Mouse (Mus musculus): ENCODE results near the gene Efl1.
"Not testable (repeated sequence)": the region's sequence is repeated elsewhere in the genome, so short reads cannot be mapped to it uniquely, and the experiment has no call there.

The Efl1 gene

DNA sequence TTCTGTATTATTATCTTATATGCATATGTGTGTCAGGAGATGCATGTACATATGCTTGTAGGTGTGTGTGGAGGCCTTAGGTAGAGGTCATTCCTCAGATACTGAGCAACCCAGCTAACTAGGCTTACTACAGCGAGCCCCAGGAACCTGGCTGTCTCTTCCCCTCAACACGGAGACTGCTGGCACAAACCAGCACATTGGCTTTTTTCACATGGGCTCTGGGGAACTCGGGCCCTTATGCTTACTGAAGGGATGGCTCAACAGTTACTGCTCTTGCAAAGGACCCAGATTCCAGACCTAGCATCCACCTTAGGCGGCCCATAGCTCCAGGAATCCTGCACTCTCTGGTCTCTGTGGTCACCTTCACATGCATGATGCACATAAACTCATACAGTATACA is 110.7 kb downstream of the Efl1 start:
- peaks cover 5% of the 10 kb centered on the region for H3K36me3 ChIP-seq (ENCODE audit: control insufficient read depth, insufficient read depth, low read length, poor library complexity, severe bottlenecking)
- no peaks in the 10 kb centered on the region for H3K27me3 ChIP-seq (ENCODE audit: control insufficient read depth, insufficient read depth, low read length, poor library complexity, severe bottlenecking)
- DNase-seq (ENCODE audit: low read depth, low spot score) = no peak

- DNase-seq (ENCODE audit: low read depth, low spot score) = no peak
- H3K36me3 ChIP-seq (ENCODE audit: control insufficient read depth, insufficient read depth, low read length, poor library complexity, severe bottlenecking) = no peaks in the 10 kb centered on the region; the same call in 1 of the 2 replicates
- no peaks in the 10 kb centered on the region for H3K27me3 ChIP-seq (ENCODE audit: control insufficient read depth, insufficient read depth, low read length, poor library complexity, severe bottlenecking)
These were observed 116.5 kb downstream of the Efl1 start for GRCm38 (mm10) chr7:82764951-82765350.

DNA sequence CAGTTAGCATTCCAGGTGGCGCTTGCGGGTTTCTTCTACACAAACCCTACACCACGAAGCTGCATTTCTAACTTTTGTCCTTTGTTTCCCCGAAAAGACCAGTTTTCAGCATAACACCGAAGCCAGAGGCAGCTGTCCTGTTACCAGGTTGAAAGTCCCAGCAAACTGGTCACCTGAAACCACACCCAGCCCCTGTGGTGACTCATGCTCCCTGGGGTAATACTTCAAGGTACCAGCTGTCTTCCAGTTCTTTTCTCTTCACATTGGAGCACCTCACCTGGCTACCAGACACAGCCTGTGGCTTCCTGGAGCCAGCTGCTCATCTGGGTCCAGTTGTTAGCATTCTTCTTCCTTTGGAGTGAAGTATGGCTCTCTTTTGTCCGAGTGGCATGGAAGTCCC is 118.2 kb downstream of the Efl1 start:
- no peaks in the 10 kb centered on the region for H3K36me3 ChIP-seq (ENCODE audit: control insufficient read depth, insufficient read depth, low read length, poor library complexity, severe bottlenecking)
- no peaks in the 10 kb centered on the region for H3K27me3 ChIP-seq (ENCODE audit: control insufficient read depth, insufficient read depth, low read length, poor library complexity, severe bottlenecking)
- no peak for DNase-seq (ENCODE audit: low read depth, low spot score)

DNA sequence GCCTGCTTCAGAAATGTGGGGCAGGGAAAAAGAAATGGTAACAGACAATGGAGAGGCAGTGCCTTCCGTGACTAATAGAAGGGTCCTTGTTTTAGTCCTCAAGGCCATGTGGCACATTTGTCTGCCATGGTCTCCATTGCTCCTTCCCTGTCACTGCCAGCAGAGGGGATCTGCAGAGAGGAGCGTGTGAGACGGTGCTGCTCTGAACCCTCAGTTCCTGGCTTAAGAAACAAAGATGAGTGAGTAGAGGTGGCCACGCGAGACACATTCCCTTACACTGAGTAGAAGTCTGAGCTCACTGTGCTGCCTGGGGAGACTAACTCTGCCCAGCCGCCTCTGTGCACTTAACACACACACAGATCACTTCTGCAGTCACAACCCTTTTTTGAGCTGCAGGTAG is 121.8 kb downstream of the Efl1 start:
- 0 out of 2 replicates have a peak, but pooled peaks cover 2% of the 10 kb centered on the region for H3K36me3 ChIP-seq (ENCODE audit: control insufficient read depth, insufficient read depth, low read length, poor library complexity, severe bottlenecking)
- no peaks in the 10 kb centered on the region for H3K27me3 ChIP-seq (ENCODE audit: control insufficient read depth, insufficient read depth, low read length, poor library complexity, severe bottlenecking)
- DNase-seq (ENCODE audit: low read depth, low spot score) = no peak

DNA sequence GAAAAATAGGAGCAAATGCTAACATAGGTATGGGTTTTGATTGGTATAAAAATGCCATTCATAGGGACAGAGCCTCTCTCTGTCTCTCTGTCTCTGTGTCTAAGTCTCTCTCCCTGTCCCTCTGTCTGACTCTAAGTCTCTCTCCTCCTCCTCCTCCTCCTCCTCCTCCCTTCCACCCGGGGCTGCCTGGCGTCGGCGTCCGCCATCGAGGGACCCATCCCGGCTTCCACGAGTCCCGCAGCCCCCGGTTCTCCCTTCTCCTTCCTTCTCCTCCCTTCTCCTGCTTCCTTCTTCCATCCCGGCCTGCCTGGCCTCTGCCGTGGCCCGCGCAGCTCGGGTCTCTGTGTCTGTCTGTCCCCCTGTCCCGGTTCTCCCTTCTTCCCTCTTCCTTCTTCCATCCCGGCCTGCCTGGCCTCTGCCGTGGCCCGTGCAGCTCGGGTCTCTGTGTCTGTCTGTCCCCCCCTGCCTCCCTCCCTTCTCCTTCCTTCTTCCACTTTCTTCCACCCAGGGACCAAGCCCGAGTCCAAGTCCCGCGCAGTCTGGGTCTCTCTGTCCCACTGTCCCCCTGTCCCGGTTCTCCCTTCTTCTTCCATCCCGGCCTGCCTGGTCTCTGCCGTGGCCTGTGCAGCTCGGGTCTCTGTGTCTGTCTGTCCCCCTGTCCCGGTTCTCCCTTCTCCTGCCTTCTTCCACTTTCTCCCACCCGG is 122.7 kb downstream of the Efl1 start:
- DNase-seq (ENCODE audit: low read depth, low spot score); H3K36me3 ChIP-seq (ENCODE audit: control insufficient read depth, insufficient read depth, low read length, poor library complexity, severe bottlenecking): not testable (repeated sequence)

DNA sequence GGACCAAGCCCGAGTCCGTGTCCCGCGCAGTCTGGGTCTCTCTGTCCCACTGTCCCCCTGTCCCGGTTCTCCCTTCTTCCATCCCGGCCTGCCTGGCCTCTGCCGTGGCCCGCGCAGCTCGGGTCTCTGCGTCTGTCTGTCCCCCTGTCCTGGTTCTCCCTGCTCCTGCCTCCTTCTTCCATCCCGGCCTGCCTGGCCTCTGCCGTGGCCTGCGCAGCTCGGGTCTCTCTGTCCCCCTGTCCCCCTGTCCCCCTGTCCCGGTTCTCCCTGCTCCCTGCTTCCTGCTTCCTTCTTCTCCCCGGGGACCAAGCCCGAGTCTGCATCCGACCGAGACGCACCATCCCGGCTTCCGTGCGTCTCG is 123.2 kb downstream of the Efl1 start:
- H3K27me3 ChIP-seq (ENCODE audit: control insufficient read depth, insufficient read depth, low read length, poor library complexity, severe bottlenecking); H3K36me3 ChIP-seq (ENCODE audit: control insufficient read depth, insufficient read depth, low read length, poor library complexity, severe bottlenecking); DNase-seq (ENCODE audit: low read depth, low spot score): not testable (repeated sequence)

More for the DNA sequence above, 122.7 kb downstream of the Efl1 start:
- H3K27me3 ChIP-seq (ENCODE audit: control insufficient read depth, insufficient read depth, low read length, poor library complexity, severe bottlenecking) = not testable (repeated sequence)

DNA sequence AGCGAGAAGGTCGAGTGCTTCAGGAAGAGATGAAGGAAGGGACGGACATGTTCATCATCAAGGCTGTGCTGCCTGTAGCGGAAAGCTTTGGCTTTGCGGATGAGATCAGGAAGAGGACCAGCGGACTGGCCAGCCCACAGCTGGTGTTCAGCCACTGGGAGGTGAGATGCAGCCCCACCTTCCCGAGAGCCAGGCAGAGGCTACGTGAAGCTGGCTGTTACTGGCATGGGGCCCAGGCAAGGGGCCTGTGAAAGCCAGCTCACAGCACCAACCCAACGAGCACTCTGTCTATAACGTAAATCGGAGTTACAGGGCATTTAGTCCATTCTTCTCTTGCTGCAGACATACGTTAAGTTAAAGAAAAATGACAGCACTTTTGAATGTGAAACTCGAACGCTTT is 124.1 kb downstream of the Efl1 start:
- no peaks in the 10 kb centered on the region for H3K27me3 ChIP-seq (ENCODE audit: control insufficient read depth, insufficient read depth, low read length, poor library complexity, severe bottlenecking)
- H3K36me3 ChIP-seq (ENCODE audit: control insufficient read depth, insufficient read depth, low read length, poor library complexity, severe bottlenecking) = 0 out of 2 replicates have a peak, but pooled peaks cover 2% of the 10 kb centered on the region
- DNase-seq (ENCODE audit: low read depth, low spot score) = no peak

GRCm38 (mm10) chr7:82773150-82773549 is 124.7 kb downstream of the Efl1 start:
- no peaks in the 10 kb centered on the region for H3K27me3 ChIP-seq (ENCODE audit: control insufficient read depth, insufficient read depth, low read length, poor library complexity, severe bottlenecking)
- DNase-seq (ENCODE audit: low read depth, low spot score) = no peak
- 0 out of 2 replicates have a peak, but pooled peaks cover 2% of the 10 kb centered on the region for H3K36me3 ChIP-seq (ENCODE audit: control insufficient read depth, insufficient read depth, low read length, poor library complexity, severe bottlenecking)

GRCm38 (mm10) chr7:82773884-82774283 is 125.5 kb downstream of the Efl1 start:
- Histone ChIP-seq H3K27me3 (ENCODE audit: control insufficient read depth, insufficient read depth, low read length, poor library complexity, severe bottlenecking) (no peaks in the 10 kb centered on the region), H3K36me3 (ENCODE audit: control insufficient read depth, insufficient read depth, low read length, poor library complexity, severe bottlenecking) (0 out of 2 replicates have a peak, but pooled peaks cover 2% of the 10 kb centered on the region)
- no peak for DNase-seq (ENCODE audit: low read depth, low spot score)

DNA sequence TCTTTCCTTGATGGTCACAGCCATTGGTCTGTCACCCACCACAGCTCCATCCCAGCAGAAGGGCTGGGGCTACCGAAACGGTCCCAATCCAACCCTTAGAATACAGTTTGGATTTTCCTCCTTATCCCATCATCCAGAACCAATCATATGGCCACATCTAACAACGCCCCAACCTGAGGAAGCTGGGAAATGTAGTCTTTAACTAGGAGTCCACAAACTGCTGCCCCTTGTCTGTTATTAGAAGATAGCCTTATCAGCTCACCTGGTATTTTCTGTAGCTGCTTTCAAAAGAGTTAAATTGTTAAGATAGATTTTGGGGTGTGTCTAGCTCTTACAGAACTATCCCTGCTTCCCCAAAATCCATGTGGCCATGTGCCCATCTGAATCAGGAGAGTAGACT is 126.7 kb downstream of the Efl1 start:
- no peak for DNase-seq (ENCODE audit: low read depth, low spot score)
- Histone ChIP-seq H3K27me3 (ENCODE audit: control insufficient read depth, insufficient read depth, low read length, poor library complexity, severe bottlenecking) (no peaks in the 10 kb centered on the region), H3K36me3 (ENCODE audit: control insufficient read depth, insufficient read depth, low read length, poor library complexity, severe bottlenecking) (0 out of 2 replicates have a peak, but pooled peaks cover 2% of the 10 kb centered on the region)

DNA sequence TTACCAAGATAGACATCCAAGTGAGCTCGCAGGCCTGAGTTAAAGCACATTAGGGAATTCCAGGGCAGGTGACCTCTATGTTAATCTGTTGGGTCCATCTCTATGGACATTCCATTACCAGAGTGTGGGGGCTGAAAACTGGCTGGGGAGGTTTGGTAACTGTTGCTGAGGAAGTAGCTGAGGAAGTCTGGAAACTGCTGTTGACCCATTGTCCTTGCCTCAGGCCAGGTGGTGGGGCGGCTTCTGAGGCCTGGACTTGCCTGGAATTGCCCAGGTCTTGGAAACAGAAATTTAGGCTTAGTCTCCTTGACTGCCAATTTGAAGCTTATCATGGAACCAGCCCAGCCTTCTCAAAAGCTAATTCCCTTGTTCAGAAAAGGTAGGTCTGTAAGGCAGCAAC is 134.7 kb downstream of the Efl1 start:
- no peak for DNase-seq (ENCODE audit: low read depth, low spot score)
- no peaks in the 10 kb centered on the region for H3K36me3 ChIP-seq (ENCODE audit: control insufficient read depth, insufficient read depth, low read length, poor library complexity, severe bottlenecking)

DNA sequence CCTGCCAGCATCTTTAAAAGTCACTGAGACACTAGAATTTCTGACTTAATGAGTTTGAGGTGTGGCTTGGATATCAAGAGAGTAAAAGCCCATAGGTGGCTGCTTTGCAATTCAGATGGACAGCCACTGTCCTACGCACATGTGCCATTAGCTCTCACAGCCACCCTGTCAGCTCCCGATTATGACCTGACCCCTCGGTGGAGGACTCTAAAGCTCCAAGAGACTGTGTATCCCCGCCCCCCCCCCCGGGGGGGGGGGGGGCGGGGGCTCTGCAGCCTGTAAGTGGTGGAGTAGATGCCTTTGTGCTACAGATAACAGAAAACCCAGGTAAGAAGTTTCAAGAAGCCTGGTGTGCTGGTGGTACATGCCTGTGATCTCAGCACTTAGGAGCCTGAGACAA is 135.3 kb downstream of the Efl1 start:
- Histone ChIP-seq H3K36me3 (ENCODE audit: control insufficient read depth, insufficient read depth, low read length, poor library complexity, severe bottlenecking) (no peaks in the 10 kb centered on the region), H3K27me3 (ENCODE audit: control insufficient read depth, insufficient read depth, low read length, poor library complexity, severe bottlenecking) (no peaks in the 10 kb centered on the region)
- DNase-seq (ENCODE audit: low read depth, low spot score) = no peak

More for the DNA sequence above, 134.7 kb downstream of the Efl1 start:
- no peaks in the 10 kb centered on the region for H3K27me3 ChIP-seq (ENCODE audit: control insufficient read depth, insufficient read depth, low read length, poor library complexity, severe bottlenecking)

GRCm38 (mm10) chr7:82785335-82785934 is 137.0 kb downstream of the Efl1 start:
- H3K27me3 ChIP-seq (ENCODE audit: control insufficient read depth, insufficient read depth, low read length, poor library complexity, severe bottlenecking) = no peaks in the 10 kb centered on the region
- H3K36me3 ChIP-seq (ENCODE audit: control insufficient read depth, insufficient read depth, low read length, poor library complexity, severe bottlenecking) = no peaks in the 10 kb centered on the region
- no peak for DNase-seq (ENCODE audit: low read depth, low spot score)

DNA sequence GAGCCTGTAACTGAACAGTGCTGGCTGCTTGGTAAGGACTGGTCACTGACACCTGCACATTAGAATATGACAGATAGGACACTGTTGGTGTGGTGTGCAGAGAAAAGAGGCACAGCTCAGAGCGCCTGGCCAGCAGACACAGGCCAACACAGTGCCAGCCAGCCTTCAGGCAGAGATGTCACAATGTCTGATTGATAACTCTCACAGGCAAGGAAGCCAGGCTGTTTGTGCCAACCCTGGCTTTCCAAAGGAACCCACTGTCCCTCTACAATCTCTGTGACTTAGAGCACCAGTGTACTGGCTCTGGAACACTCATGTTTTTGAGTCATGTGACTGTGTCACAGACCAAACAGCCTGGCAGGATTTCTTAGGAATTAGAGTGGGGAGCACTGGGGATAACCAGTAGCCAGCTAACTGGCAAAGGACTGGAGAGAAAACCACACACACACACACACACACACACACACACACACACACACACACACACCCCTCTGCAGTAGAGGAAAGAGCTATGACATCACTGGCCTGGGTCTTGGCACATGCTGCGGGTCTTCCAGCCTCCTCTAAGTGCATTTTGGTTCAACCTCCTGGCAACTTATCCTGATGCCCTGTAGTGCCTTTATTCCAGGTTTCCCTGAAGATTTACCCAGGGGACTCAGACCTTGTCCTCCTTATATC is 137.7 kb downstream of the Efl1 start:
- no peaks in the 10 kb centered on the region for H3K36me3 ChIP-seq (ENCODE audit: control insufficient read depth, insufficient read depth, low read length, poor library complexity, severe bottlenecking)
- no peak for DNase-seq (ENCODE audit: low read depth, low spot score)
- H3K27me3 ChIP-seq (ENCODE audit: control insufficient read depth, insufficient read depth, low read length, poor library complexity, severe bottlenecking) = no peaks in the 10 kb centered on the region

DNA sequence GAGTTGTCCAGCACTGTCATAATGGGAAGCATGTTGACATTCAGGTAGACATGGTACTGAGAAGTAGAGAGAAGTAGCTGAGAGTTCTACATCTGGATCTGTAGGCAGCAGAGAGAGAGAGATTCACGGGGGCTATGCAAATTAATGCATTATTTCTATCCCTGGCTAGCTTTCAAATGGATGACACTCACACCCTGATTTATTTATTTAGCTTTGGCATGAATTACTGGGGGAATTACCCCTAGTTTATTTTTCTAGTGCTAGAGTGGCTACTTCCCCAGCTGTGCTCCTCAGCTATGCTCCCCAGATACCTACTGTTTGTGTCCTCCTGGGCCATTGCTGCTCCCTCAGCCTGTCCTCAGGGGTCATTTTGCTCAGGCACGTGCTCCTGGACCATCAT is 144.2 kb downstream of the Efl1 start:
- no peak for DNase-seq (ENCODE audit: low read depth, low spot score)
- Histone ChIP-seq H3K27me3 (ENCODE audit: control insufficient read depth, insufficient read depth, low read length, poor library complexity, severe bottlenecking) (no peaks in the 10 kb centered on the region), H3K36me3 (ENCODE audit: control insufficient read depth, insufficient read depth, low read length, poor library complexity, severe bottlenecking) (no peaks in the 10 kb centered on the region)
